Mouse (Mus musculus) hindbrain, embryonic 16.5 days (tissue): ENCODE data around the gene Oas1d. TPM values are rescaled to one million over a fixed set of nuclear protein-coding genes. Genes with fewer than 3 reads are reported as not detected.

ENCODE experiments used
- polyA plus RNA-seq: library from polyadenylated mRNA; unstranded; fragments of >200 nt; fragmentation: Nextera tagmentation; extraction: Ambion mirVana; gene quantifications from 2 replicates; pipeline ENCODE4 v1.2.1, GENCODE M21; 2015

Gene Oas1d
- polyA plus RNA-seq, 1 experiment from 2014 or later = 0.18 TPM

Other genes starting within 250 kb of the Oas1d start
- gene Dtx1, start 202.6 kb upstream of the Oas1d start, polyA plus RNA-seq = 44.8 and 46.6 TPM in 2 replicates
- 0.19 and 0.43 TPM in 2 replicates for gene Oas2, start 164.7 kb upstream of the Oas1d start, polyA plus RNA-seq
- gene Oas3, start 136.9 kb upstream of the Oas1d start, polyA plus RNA-seq = 0.66 and 0.96 TPM in 2 replicates
- 0.19 and 0.86 TPM in 2 replicates for gene Oas1e, start 119.0 kb upstream of the Oas1d start, polyA plus RNA-seq
- 0.65 and 0.70 TPM in 2 replicates for gene Oas1c, start 102.0 kb upstream of the Oas1d start, polyA plus RNA-seq
- not detected in 2 replicates for gene Oas1f, start 67.2 kb upstream of the Oas1d start, polyA plus RNA-seq
- gene Oas1h, start 53.1 kb upstream of the Oas1d start, polyA plus RNA-seq = not detected in 2 replicates
- 0.24 TPM in 1 of 2 replicates, not detected in the other for gene Oas1g, start 26.9 kb upstream of the Oas1d start, polyA plus RNA-seq
- 0.62 and 1.3 TPM in 2 replicates for gene Oas1a, start 7.0 kb upstream of the Oas1d start, polyA plus RNA-seq
- 35.2 and 35.7 TPM in 2 replicates for gene Rph3a, start 95.6 kb downstream of the Oas1d start, polyA plus RNA-seq